Mouse (Mus musculus) intestine, postnatal 0 days (tissue): ENCODE data around the gene Slc16a7. TPM values are rescaled to one million over a fixed set of nuclear protein-coding genes. Genes with fewer than 3 reads are reported as not detected.

ENCODE experiments used
- ATAC-seq: fragments of 200-750 bp; cut with Nextera tagmentation; 2 replicates; pipeline ENCODE4 v1.8.0; 2017; ENCODE audit warnings: mild to moderate bottlenecking, moderate TSS enrichment, moderate library complexity
- H3K27ac ChIP-seq: fragments of 300-500 bp; sonication (generic); 2 replicates; pipeline ENCODE4 v1.5.1; 2014; ENCODE audit warnings: mild to moderate bottlenecking, low read depth, low read length, moderate library complexity
- H3K27me3 ChIP-seq: fragments of 300-500 bp; sonication (generic); replicated peaks from 2 replicates; pipeline ENCODE4 v1.6.1; 2014; ENCODE audit warnings: low read length, mixed read lengths; ENCODE audit not compliant: control insufficient read depth, insufficient read depth
- H3K36me3 ChIP-seq: fragments of 300-500 bp; sonication (generic); 2 replicates; pipeline ENCODE4 v1.6.1; 2014; ENCODE audit warnings: mild to moderate bottlenecking, moderate library complexity; ENCODE audit not compliant: control insufficient read depth, insufficient read depth
- H3K4me1 ChIP-seq: fragments of 300-500 bp; sonication (generic); replicated peaks from 2 replicates; pipeline ENCODE4 v1.6.1; 2014; ENCODE audit warnings: antibody characterized with exemption, low read length, mixed read lengths; ENCODE audit not compliant: control insufficient read depth, insufficient read depth
- H3K4me2 ChIP-seq: fragments of 300-500 bp; sonication (generic); replicated peaks from 2 replicates; pipeline ENCODE4 v1.6.1; 2014; ENCODE audit warnings: low read depth, mild to moderate bottlenecking, moderate library complexity
- H3K4me3 ChIP-seq: fragments of 300-500 bp; sonication (generic); 2 replicates; pipeline ENCODE4 v1.5.1; 2014; ENCODE audit warnings: low read depth, low read length
- H3K9ac ChIP-seq: fragments of 300-500 bp; sonication (generic); 2 replicates; pipeline ENCODE4 v1.6.1; 2014; ENCODE audit warnings: mild to moderate bottlenecking, low read depth, low read length
- H3K9me3 ChIP-seq: fragments of 300-500 bp; sonication (generic); 2 replicates; pipeline ENCODE4 v1.6.1; 2016; ENCODE audit warnings: mixed run types; ENCODE audit not compliant: control insufficient read depth
- CTCF ChIP-seq: sonication (generic); IDR thresholded peaks from 2 replicates; pipeline ENCODE4 v1.5.1; 2016; ENCODE audit warnings: low read depth, mild to moderate bottlenecking, control low read depth, antibody characterized with exemption, moderate library complexity
- WGBS: fragments of 180-500 bp; shearing (Covaris S2); extraction: QIAGEN DNeasy Blood & Tissue Kit; methylation state at CpG from one replicate; pipeline ENCODE4 v1.1.7; 2014; 5-methylcytosine and 5-hydroxymethylcytosine counted together
- polyA plus RNA-seq: library from polyadenylated mRNA; unstranded; fragments of >200 nt; fragmentation: Nextera tagmentation; extraction: Ambion mirVana; gene quantifications from 2 replicates; pipeline ENCODE4 v1.2.1, GENCODE M21; 2015

Slc16a7 gene
- polyA plus RNA-seq, 1 experiment from 2014 or later, result 2.0 TPM

GRCm38 (mm10) chr10:125274519-125275148 lies 114.6 kb downstream of the Slc16a7 start:
- Histone ChIP-seq H3K4me1 (no peaks in the 10 kb centered on the region), H3K4me2 (no peak overlapping the region), H3K36me3 (no peaks in the 10 kb centered on the region), H3K4me3 (no peak overlapping the region), H3K27me3 (no peaks in the 10 kb centered on the region), H3K9ac (no peak overlapping the region), H3K9me3 (no peaks in the 10 kb centered on the region), H3K27ac (no peak overlapping the region)
- TF ChIP-seq CTCF, result no peak
- ATAC-seq, result no peak
- 90% methylated on average over 5 of the region's 5 CpGs for WGBS

- no peaks in the 10 kb centered on the region for H3K9me3 ChIP-seq
- H3K4me2 ChIP-seq, result no peak overlapping the region
- WGBS, result 59% methylated on average over 7 of the region's 7 CpGs
- no peaks in the 10 kb centered on the region for H3K27me3 ChIP-seq
- H3K4me1 ChIP-seq, result no peaks in the 10 kb centered on the region
- no peak overlapping the region for H3K4me3 ChIP-seq
- TF ChIP-seq CTCF, result no peak
- no peak overlapping the region for H3K27ac ChIP-seq
- H3K36me3 ChIP-seq, result no peaks in the 10 kb centered on the region
- ATAC-seq, result no peak
- H3K9ac ChIP-seq, result no peak overlapping the region
These were observed 115.5 kb downstream of the Slc16a7 start for GRCm38 (mm10) chr10:125273759-125274158.

- WGBS, result 70% methylated on average over 5 of the region's 5 CpGs
These were observed 117.8 kb downstream of the Slc16a7 start for GRCm38 (mm10) chr10:125271448-125271847.

GRCm38 (mm10) chr10:125270266-125270665 lies 119.0 kb downstream of the Slc16a7 start:
- ATAC-seq, result peak; percentile 67
- H3K9ac ChIP-seq, result no peak overlapping the region
- H3K4me1 ChIP-seq, result no peaks in the 10 kb centered on the region
- WGBS, result 28% methylated on average over 5 of the region's 5 CpGs
- H3K4me3 ChIP-seq, result no peak overlapping the region
- H3K9me3 ChIP-seq, result no peaks in the 10 kb centered on the region
- H3K27ac ChIP-seq, result no peak overlapping the region
- no peaks in the 10 kb centered on the region for H3K27me3 ChIP-seq
- 0 out of 2 replicates have a peak overlapping the region, but pooled peaks have one; percentile 18 for H3K4me2 ChIP-seq
- no peak for TF ChIP-seq CTCF
- H3K36me3 ChIP-seq, result no peaks in the 10 kb centered on the region

More at GRCm38 (mm10) chr10:125271448-125271847, 117.8 kb downstream of the Slc16a7 start:
- Histone ChIP-seq H3K9ac (no peak overlapping the region), H3K4me3 (no peak overlapping the region), H3K4me2 (no peak overlapping the region), H3K27me3 (no peaks in the 10 kb centered on the region), H3K36me3 (no peaks in the 10 kb centered on the region), H3K27ac (no peak overlapping the region), H3K9me3 (no peaks in the 10 kb centered on the region), H3K4me1 (no peaks in the 10 kb centered on the region)
- TF ChIP-seq CTCF, result no peak
- no peak for ATAC-seq

- ATAC-seq, result no peak
- Histone ChIP-seq H3K4me3 (no peak overlapping the region), H3K36me3 (no peaks in the 10 kb centered on the region), H3K4me1 (no peaks in the 10 kb centered on the region), H3K27ac (no peak overlapping the region), H3K27me3 (no peaks in the 10 kb centered on the region), H3K9ac (no peak overlapping the region), H3K9me3 (no peaks in the 10 kb centered on the region), H3K4me2 (peak overlapping the region; percentile 48)
- no peak for TF ChIP-seq CTCF
- WGBS, result 24% methylated on average over 4 of the region's 4 CpGs
These were observed 122.9 kb downstream of the Slc16a7 start for GRCm38 (mm10) chr10:125266322-125266721.

GRCm38 (mm10) chr10:125265901-125266300 lies 123.4 kb downstream of the Slc16a7 start:
- Histone ChIP-seq H3K9ac (no peak overlapping the region), H3K4me1 (no peaks in the 10 kb centered on the region), H3K27me3 (no peaks in the 10 kb centered on the region), H3K36me3 (no peaks in the 10 kb centered on the region), H3K9me3 (no peaks in the 10 kb centered on the region), H3K4me2 (peak overlapping the region; percentile 48), H3K4me3 (no peak overlapping the region), H3K27ac (no peak overlapping the region)
- no peak for TF ChIP-seq CTCF
- 38% methylated on average over 9 of the region's 9 CpGs for WGBS
- peak; percentile 67 for ATAC-seq
